Mouse (Mus musculus) layer of hippocampus, postnatal 36 days (tissue): ENCODE measurements around the gene Abcc1. TPM values are rescaled to one million over a fixed set of nuclear protein-coding genes. Genes with fewer than 3 reads are reported as not detected.

Experiments used
- DNase-seq, 2 experiments: peaks; one replicate each; pipeline ENCODE4 v3.0.0; 2022
- total RNA-seq, 2 experiments: library from RNA; stranded (reverse); gene quantifications; 2 replicates each; pipeline ENCODE4 v1.2.3; 2021

The Abcc1 gene
- total RNA-seq, 2 experiments from 2014 or later: 13.1 to 13.6 TPM

GRCm38 (mm10) chr16:14444059-14444855 lies 82.9 kb downstream of the Abcc1 start:
- no peak for DNase-seq

GRCm38 (mm10) chr16:14445197-14445596 lies 83.8 kb downstream of the Abcc1 start:
- no peak for DNase-seq

- no peak for DNase-seq
Observed at GRCm38 (mm10) chr16:14447366-14447765, 86.0 kb downstream of the Abcc1 start.

- no peak for DNase-seq
Observed at GRCm38 (mm10) chr16:14448307-14448706, 86.9 kb downstream of the Abcc1 start.

- no peak for DNase-seq
Observed at GRCm38 (mm10) chr16:14449861-14450260, 88.5 kb downstream of the Abcc1 start.

GRCm38 (mm10) chr16:14451374-14452046 lies 90.2 kb downstream of the Abcc1 start:
- no peak for DNase-seq

- DNase-seq: no peak
Observed at GRCm38 (mm10) chr16:14462535-14462934, 101.2 kb downstream of the Abcc1 start.

- no peak for DNase-seq
Observed at GRCm38 (mm10) chr16:14465016-14465415, 103.7 kb downstream of the Abcc1 start.

GRCm38 (mm10) chr16:14468351-14468750 lies 107.0 kb downstream of the Abcc1 start:
- no peak for DNase-seq

- no peak for DNase-seq
Observed at GRCm38 (mm10) chr16:14468841-14469240, 107.5 kb downstream of the Abcc1 start.

- no peak for DNase-seq
Observed at GRCm38 (mm10) chr16:14472171-14472570, 110.8 kb downstream of the Abcc1 start.

GRCm38 (mm10) chr16:14473686-14474085 lies 112.3 kb downstream of the Abcc1 start:
- DNase-seq: no peak

- DNase-seq: no peak
Observed at GRCm38 (mm10) chr16:14475001-14475400, 113.6 kb downstream of the Abcc1 start.

- no peak for DNase-seq
Observed at GRCm38 (mm10) chr16:14476056-14476455, 114.7 kb downstream of the Abcc1 start.

- no peak for DNase-seq
Observed at GRCm38 (mm10) chr16:14476701-14477400, 115.5 kb downstream of the Abcc1 start.

- no peak for DNase-seq
Observed at GRCm38 (mm10) chr16:14477510-14478300, 116.3 kb downstream of the Abcc1 start.

GRCm38 (mm10) chr16:14479641-14480040 lies 118.3 kb downstream of the Abcc1 start:
- DNase-seq: no peak

- DNase-seq: no peak
Observed at GRCm38 (mm10) chr16:14483221-14483620, 121.9 kb downstream of the Abcc1 start.

GRCm38 (mm10) chr16:14493491-14494114 lies 132.2 kb downstream of the Abcc1 start:
- DNase-seq: no peak

GRCm38 (mm10) chr16:14501649-14502360 lies 140.4 kb downstream of the Abcc1 start:
- no peak for DNase-seq

GRCm38 (mm10) chr16:14506461-14506860 lies 145.1 kb downstream of the Abcc1 start:
- no peak for DNase-seq
